Mouse (Mus musculus) erythroblast, embryonic 14.5 days (primary cell): Measurements from ENCODE around the gene Plg. TPM values are rescaled to one million over a fixed set of nuclear protein-coding genes. Genes with fewer than 3 reads are reported as not detected.

Experiments used
- H3K27me3 ChIP-seq: 2 replicates; pipeline ENCODE4 v1.6.1; 2012; ENCODE audit warnings: inconsistent platforms; ENCODE audit not compliant: control insufficient read depth
- H3K36me3 ChIP-seq: 2 replicates; pipeline ENCODE4 v1.6.1; 2012; ENCODE audit warnings: mild to moderate bottlenecking, inconsistent platforms; ENCODE audit not compliant: control insufficient read depth
- H3K4me1 ChIP-seq: 2 replicates; pipeline ENCODE4 v1.6.1; 2012; ENCODE audit warnings: inconsistent platforms; ENCODE audit not compliant: control insufficient read depth
- H3K4me3 ChIP-seq: replicated peaks from 2 replicates; pipeline ENCODE3; 2012; ENCODE audit warnings: moderate library complexity, mild to moderate bottlenecking, inconsistent platforms
- H3K9me3 ChIP-seq: 2 replicates; pipeline ENCODE4 v1.6.1; 2012; ENCODE audit warnings: low read length, inconsistent platforms, mixed read lengths; ENCODE audit not compliant: control insufficient read depth
- GATA1 ChIP-seq: IDR thresholded peaks from 2 replicates; pipeline ENCODE4 v1.6.1; 2012; ENCODE audit warnings: low read length, inconsistent platforms, mixed read lengths
- TAL1 ChIP-seq: IDR thresholded peaks from 3 replicates; pipeline ENCODE4 v1.6.1; 2012; ENCODE audit warnings: low read length, inconsistent platforms, mixed read lengths
- polyA plus RNA-seq: library from polyadenylated mRNA; stranded (reverse); fragments of >175 nt; gene quantifications from 2 replicates; pipeline ENCODE4 v1.2.3, GENCODE M21; 2012

Gene Plg
- polyA plus RNA-seq, 1 experiment: 0.27 TPM

GRCm38 (mm10) chr17:12468745-12469144, 90.3 kb downstream of the Plg start:
- Histone ChIP-seq H3K27me3 (no peaks in the 10 kb centered on the region), H3K4me1 (no peaks in the 10 kb centered on the region), H3K36me3 (no peaks in the 10 kb centered on the region), H3K4me3 (no peak overlapping the region), H3K9me3 (no peaks in the 10 kb centered on the region)
- TF ChIP-seq GATA1 (no peak), TAL1 (no peak)

Other genes starting within 250 kb of the Plg start
- gene Map3k4, start 59.8 kb upstream of the Plg start, polyA plus RNA-seq: 0.37 and 0.93 TPM in 2 replicates
- gene Slc22a3, start 129.1 kb downstream of the Plg start, polyA plus RNA-seq: 0.01 TPM in 1 of 2 replicates, not detected in the other
- not detected in 2 replicates for gene Slc22a2, start 205.5 kb downstream of the Plg start, polyA plus RNA-seq